Mouse (Mus musculus): ENCODE data around the gene Sstr3. TPM values are rescaled to one million over a fixed set of nuclear protein-coding genes. Genes with fewer than 3 reads are reported as not detected.
A peak's percentile ranks its signal among the peaks of the same experiment; 100 is the strongest.

The Sstr3 gene
- polyA plus RNA-seq, 1 experiment from 2014 or later, result 0.10 TPM

DNA sequence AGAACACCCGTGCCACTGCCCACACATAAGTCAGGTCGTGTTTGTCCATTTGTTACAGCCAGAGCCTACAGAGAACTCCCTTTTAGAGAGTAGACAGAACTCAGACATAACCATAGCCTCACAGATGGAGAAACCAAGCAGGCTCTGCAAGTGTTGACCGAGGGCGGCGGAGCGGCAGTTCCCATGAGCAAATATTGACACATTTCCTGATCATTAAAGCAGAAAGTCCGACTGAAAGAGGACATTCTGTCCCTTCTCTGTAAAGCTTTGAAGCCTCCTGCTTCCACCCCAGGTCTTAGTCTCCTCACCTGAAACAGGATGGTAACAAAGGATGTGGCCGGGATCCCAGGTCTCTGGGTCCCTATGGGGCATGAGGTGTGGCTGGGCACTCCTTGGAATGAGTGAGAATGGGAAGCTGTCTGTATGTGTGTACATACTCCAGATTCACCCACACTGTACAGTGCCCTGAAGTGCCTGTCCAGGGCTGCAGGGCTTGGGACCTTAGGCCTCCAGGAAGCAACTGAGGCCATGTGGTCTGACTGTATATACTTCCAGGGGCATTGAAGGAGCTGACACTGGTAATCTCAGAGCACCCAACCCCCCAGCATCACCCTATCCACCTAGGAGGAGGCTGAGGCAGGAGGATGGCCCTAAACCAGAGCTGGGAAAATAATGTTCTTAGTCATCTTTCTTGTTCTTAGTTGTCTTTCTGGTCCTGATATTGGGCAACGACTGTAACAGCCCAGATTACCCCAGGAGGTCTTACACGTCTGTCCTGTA is 11.7 kb downstream of the Sstr3 start:
- ATAC-seq, result peak; percentile 64
- WGBS, result 34% methylated on average over 10 of the region's 10 CpGs
- Histone ChIP-seq H3K36me3 (ENCODE audit: control insufficient read depth, insufficient read depth) (no peaks in the 10 kb centered on the region), H3K4me1 (replicated peaks; ENCODE audit: control insufficient read depth, insufficient read depth, low read length) (0 out of 2 replicates have a peak, but pooled peaks cover 8% of the 10 kb centered on the region), H3K27ac (ENCODE audit: low read depth, low read length) (peak overlapping the region; percentile 84), H3K9me3 (ENCODE audit: control insufficient read depth) (no peaks in the 10 kb centered on the region), H3K27me3 (replicated peaks; ENCODE audit: control insufficient read depth, insufficient read depth, low read length) (no peaks in the 10 kb centered on the region), H3K4me3 (ENCODE audit: low read depth, low read length) (no peak overlapping the region), H3K9ac (ENCODE audit: low read depth, low read length) (no peak overlapping the region), H3K4me2 (replicated peaks; ENCODE audit: low read depth) (peak overlapping the region; percentile 71; the same call in 1 of the 2 replicates)
- TF ChIP-seq CTCF (IDR thresholded peaks at IDR 0.05; ENCODE audit: low read depth), result no peak

DNA sequence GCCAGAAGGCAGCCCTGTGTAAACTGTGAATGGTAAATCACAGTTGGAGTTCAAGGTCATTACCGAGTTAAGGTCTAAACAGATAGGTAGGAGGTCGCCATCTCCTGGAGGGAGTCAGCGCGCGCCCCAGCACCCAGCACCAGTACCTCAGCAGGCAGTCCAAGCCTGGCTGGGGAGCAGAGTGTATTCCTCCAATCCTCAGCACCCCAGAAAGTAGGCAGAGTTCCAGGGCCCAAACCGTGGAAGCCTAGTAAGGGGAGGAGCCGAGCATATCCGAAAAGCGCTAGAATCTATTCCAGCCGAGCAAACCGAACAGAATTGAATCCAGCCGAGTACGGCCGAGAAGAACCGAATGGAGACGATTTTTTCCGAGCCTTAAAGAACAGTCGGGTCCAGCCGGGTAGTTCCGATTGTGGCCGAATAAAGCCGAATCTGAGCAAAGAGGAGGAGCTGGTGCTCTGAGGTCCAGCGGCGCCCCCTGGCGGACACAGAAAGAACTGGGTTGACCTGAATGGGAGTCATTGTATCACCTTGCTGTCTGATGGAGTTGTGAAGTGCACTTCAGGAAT is 12.5 kb downstream of the Sstr3 start:
- under 1% methylated on average over 25 of the region's 25 CpGs for WGBS
- peak; percentile 80 for ATAC-seq
- peak overlapping the region; percentile 84 for H3K27ac ChIP-seq (ENCODE audit: low read depth, low read length)
- H3K36me3 ChIP-seq (ENCODE audit: control insufficient read depth, insufficient read depth), result no peaks in the 10 kb centered on the region
- H3K9me3 ChIP-seq (ENCODE audit: control insufficient read depth), result no peaks in the 10 kb centered on the region
- peak overlapping the region; percentile 71 for H3K4me2 ChIP-seq (replicated peaks; ENCODE audit: low read depth)
- H3K4me1 ChIP-seq (replicated peaks; ENCODE audit: control insufficient read depth, insufficient read depth, low read length), result 0 out of 2 replicates have a peak, but pooled peaks cover 8% of the 10 kb centered on the region
- H3K27me3 ChIP-seq (replicated peaks; ENCODE audit: control insufficient read depth, insufficient read depth, low read length), result no peaks in the 10 kb centered on the region
- peak overlapping the region; percentile 51; the same call in 1 of the 2 replicates for H3K9ac ChIP-seq (ENCODE audit: low read depth, low read length)
- TF ChIP-seq CTCF (IDR thresholded peaks at IDR 0.05; ENCODE audit: low read depth), result peak; percentile 94
- H3K4me3 ChIP-seq (ENCODE audit: low read depth, low read length), result peak overlapping the region; percentile 34

DNA sequence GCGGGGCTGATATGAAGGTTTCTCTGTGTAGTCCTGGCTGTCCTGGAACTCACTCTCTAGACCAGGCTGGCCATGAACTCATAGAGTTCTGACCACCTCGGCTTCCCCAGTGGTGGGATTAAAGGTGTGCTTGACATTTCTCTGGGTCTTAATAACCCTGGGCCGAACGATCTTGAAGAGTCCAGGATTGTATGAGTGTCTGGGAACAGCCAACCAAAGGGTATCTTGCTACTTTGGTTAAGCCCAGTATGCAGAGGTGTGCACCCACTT is 13.1 kb downstream of the Sstr3 start:
- Histone ChIP-seq H3K27ac (ENCODE audit: low read depth, low read length) (peak overlapping the region; percentile 84), H3K4me1 (replicated peaks; ENCODE audit: control insufficient read depth, insufficient read depth, low read length) (0 out of 2 replicates have a peak, but pooled peaks cover 8% of the 10 kb centered on the region), H3K4me3 (ENCODE audit: low read depth, low read length) (no peak overlapping the region), H3K4me2 (replicated peaks; ENCODE audit: low read depth) (peak overlapping the region; percentile 71), H3K9me3 (ENCODE audit: control insufficient read depth) (no peaks in the 10 kb centered on the region), H3K27me3 (replicated peaks; ENCODE audit: control insufficient read depth, insufficient read depth, low read length) (no peaks in the 10 kb centered on the region), H3K36me3 (ENCODE audit: control insufficient read depth, insufficient read depth) (no peaks in the 10 kb centered on the region; the same call in 1 of the 2 replicates), H3K9ac (ENCODE audit: low read depth, low read length) (peak overlapping the region; percentile 51; the same call in 1 of the 2 replicates)
- ATAC-seq, result no peak
- TF ChIP-seq CTCF (IDR thresholded peaks at IDR 0.05; ENCODE audit: low read depth), result no peak
- 49% methylated on average over 4 of the region's 4 CpGs for WGBS

DNA sequence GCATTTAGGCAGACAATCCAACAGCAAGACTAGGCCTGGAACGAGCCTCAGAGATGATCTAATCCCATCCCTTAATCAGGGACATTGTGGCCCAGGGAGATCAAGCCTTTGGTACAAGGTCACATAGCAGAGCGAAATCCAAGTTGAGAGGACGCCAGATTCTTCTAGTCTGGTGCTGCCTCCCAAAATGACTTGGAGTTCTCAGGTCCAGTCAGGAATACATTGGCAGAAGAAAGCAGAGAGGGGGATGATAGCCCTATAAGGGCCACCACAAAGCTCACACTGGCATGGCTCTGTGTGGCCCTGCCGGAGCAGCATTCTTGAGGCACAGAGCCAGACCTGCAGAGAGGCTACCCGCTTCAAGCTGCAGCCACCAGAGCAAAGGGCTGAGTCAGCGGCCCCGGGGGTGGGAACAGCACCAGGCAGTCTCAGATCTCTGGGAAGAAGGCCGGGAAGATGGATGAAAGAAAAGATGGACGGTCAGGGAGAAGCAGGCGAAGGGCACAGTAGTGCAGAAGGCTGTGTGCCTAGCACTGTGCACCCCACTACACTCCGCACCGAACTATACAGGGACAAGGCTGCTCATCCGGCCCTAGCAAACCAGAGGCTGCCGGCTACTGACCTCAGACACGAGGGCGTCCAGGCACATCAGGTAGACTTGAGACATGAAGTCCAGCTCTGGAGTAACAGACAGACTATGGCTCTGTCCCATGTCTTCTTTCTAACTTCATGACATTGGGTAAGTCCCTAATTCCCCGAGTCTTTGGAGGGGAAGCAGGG is 13.6 kb downstream of the Sstr3 start, which contains the start of gene C1qtnf6:
Gene C1qtnf6 (minus strand): TSS at position 746 of the 780 bp plus-strand sequence.
- Histone ChIP-seq H3K9me3 (ENCODE audit: control insufficient read depth) (no peaks in the 10 kb centered on the region), H3K4me2 (replicated peaks; ENCODE audit: low read depth) (peak within 1 kb of the TSS; percentile 71), H3K4me3 (ENCODE audit: low read depth, low read length) (peak within 1 kb of the TSS; percentile 34), H3K36me3 (ENCODE audit: control insufficient read depth, insufficient read depth) (no peaks in the 10 kb centered on the region; the same call in 1 of the 2 replicates), H3K9ac (ENCODE audit: low read depth, low read length) (peak within 1 kb of the TSS; percentile 51; the same call in 1 of the 2 replicates), H3K27ac (ENCODE audit: low read depth, low read length) (peak within 1 kb of the TSS; percentile 84), H3K27me3 (replicated peaks; ENCODE audit: control insufficient read depth, insufficient read depth, low read length) (no peaks in the 10 kb centered on the region), H3K4me1 (replicated peaks; ENCODE audit: control insufficient read depth, insufficient read depth, low read length) (0 out of 2 replicates have a peak, but pooled peaks cover 8% of the 10 kb centered on the region)
- no peak for ATAC-seq
- no peak for TF ChIP-seq CTCF (IDR thresholded peaks at IDR 0.05; ENCODE audit: low read depth)
- WGBS, result 69% methylated on average over 17 of the region's 17 CpGs

DNA sequence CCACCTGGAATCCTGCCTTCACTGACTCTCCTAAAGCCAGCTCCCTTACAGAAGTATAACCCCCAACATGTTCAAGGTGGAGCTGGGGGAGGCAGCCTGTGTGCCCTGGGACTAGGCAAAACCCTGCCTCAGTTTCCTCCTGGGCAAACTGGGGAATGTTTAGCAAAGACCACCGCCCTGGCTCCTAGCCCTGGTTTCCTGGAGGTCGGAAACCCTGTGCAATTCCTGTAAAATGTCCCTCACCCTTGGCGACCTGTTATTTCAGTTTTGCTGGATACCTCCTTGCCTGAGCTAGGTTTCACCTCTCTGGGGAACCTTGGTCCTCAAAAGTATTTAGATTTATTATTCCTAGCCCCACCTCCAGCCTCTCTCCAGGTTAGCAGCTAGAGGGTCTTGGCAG is 14.3 kb downstream of the Sstr3 start:
- no peak for ATAC-seq
- Histone ChIP-seq H3K27ac (ENCODE audit: low read depth, low read length) (no peak overlapping the region), H3K4me1 (replicated peaks; ENCODE audit: control insufficient read depth, insufficient read depth, low read length) (0 out of 2 replicates have a peak, but pooled peaks cover 8% of the 10 kb centered on the region), H3K9me3 (ENCODE audit: control insufficient read depth) (no peaks in the 10 kb centered on the region), H3K36me3 (ENCODE audit: control insufficient read depth, insufficient read depth) (no peaks in the 10 kb centered on the region; the same call in 1 of the 2 replicates), H3K4me2 (replicated peaks; ENCODE audit: low read depth) (no peak overlapping the region), H3K27me3 (replicated peaks; ENCODE audit: control insufficient read depth, insufficient read depth, low read length) (no peaks in the 10 kb centered on the region), H3K9ac (ENCODE audit: low read depth, low read length) (no peak overlapping the region), H3K4me3 (ENCODE audit: low read depth, low read length) (no peak overlapping the region)
- TF ChIP-seq CTCF (IDR thresholded peaks at IDR 0.05; ENCODE audit: low read depth), result no peak
- 74% methylated on average over 3 of the region's 3 CpGs for WGBS

Measured in intestine, postnatal 0 days (tissue).